Mouse (Mus musculus) testis, adult 10 weeks (tissue): ENCODE results near the gene Gm29582. TPM values are rescaled to one million over a fixed set of nuclear protein-coding genes. Genes with fewer than 3 reads are reported as not detected.

Source experiments
- polyA plus RNA-seq: library from polyadenylated mRNA; stranded (reverse); fragments of 350-450 nt; fragmentation: Illumina TruSeq; extraction: RNeasy Lipid Tissue Mini Kit (QIAGEN cat#74804); gene quantifications from one replicate; pipeline ENCODE4 v1.2.3, GENCODE M21; 2014; ENCODE audit warnings: low read depth, low replicate concordance

The Gm29582 gene
- 1.9 TPM for polyA plus RNA-seq

GRCm38 (mm10) chrY:30738461-30738860 is at the start of gene Gm29582:
Gene Gm29582 (minus strand): TSS chrY:30738561.

